In genomic region chr17:30809926-30810660, GRCm38 (mm10) we compare ENCODE assay signal across 19 mouse cellular contexts.
A peak's percentile ranks its signal among the peaks of the same experiment; 100 is the strongest.
DNase-seq lines count a peak whose midpoint lies in the region; ATAC-seq lines count a peak whose summit lies in the region.
"Had no signal": no experiment of that assay in that cellular context is flagged by ENCODE, and none has a peak within 500 bp of the region (broad histone marks: within the 10 kb centered on the region; RNA-seq: fewer than 3 reads in every experiment).

No protein-coding gene starts in this region.

- no peak overlapping the region for H3K9ac ChIP-seq in hindbrain, embryonic 16.5 days (ENCODE audit: low read depth, low read length)
- H3K9ac ChIP-seq: forebrain, embryonic 15.5 days; heart, embryonic 13.5 days; neural tube, embryonic 12.5 days had no signal

- H3K36me3 ChIP-seq in megakaryocyte, embryonic 14.5 days (replicated peaks; ENCODE audit: low read length): no peaks in the 10 kb centered on the region
- H3K36me3 ChIP-seq in hindbrain, embryonic 16.5 days (ENCODE audit: control insufficient read depth, insufficient read depth, low read length): no peaks in the 10 kb centered on the region
- H3K36me3 ChIP-seq: forebrain, embryonic 15.5 days; heart, embryonic 13.5 days; neural tube, embryonic 12.5 days had no signal

- no peaks in the 10 kb centered on the region for H3K9me3 ChIP-seq in megakaryocyte, embryonic 14.5 days
- H3K9me3 ChIP-seq in hindbrain, embryonic 16.5 days (ENCODE audit: control insufficient read depth, low read length): no peaks in the 10 kb centered on the region
- H3K9me3 ChIP-seq: forebrain, embryonic 15.5 days; heart, embryonic 13.5 days; neural tube, embryonic 12.5 days had no signal

- no peak for ATAC-seq in megakaryocyte, adult 5-6 weeks (ENCODE audit: poor library complexity, severe bottlenecking)
- no peak for ATAC-seq in hindbrain, embryonic 16.5 days
- ATAC-seq: forebrain, embryonic 15.5 days; intestine, postnatal 0 days had no signal

- WGBS in hindbrain, embryonic 16.5 days: 47% methylated on average over 16 of the region's 16 CpGs

- peak overlapping the region; percentile 16; the same call in 1 of the 2 replicates for H3K4me2 ChIP-seq in hindbrain, embryonic 16.5 days (ENCODE audit: low read length)
- H3K4me2 ChIP-seq: forebrain, embryonic 15.5 days; neural tube, embryonic 12.5 days had no signal

- peak overlapping the region; percentile 13 for H3K4me3 ChIP-seq in megakaryocyte, embryonic 14.5 days (replicated peaks)
- no peak overlapping the region for H3K4me3 ChIP-seq in hindbrain, embryonic 16.5 days (ENCODE audit: low read length)
- H3K4me3 ChIP-seq: forebrain, embryonic 15.5 days; neural tube, embryonic 12.5 days had no signal

- H3K27ac ChIP-seq in hindbrain, embryonic 16.5 days (ENCODE audit: low read depth, low read length): no peak overlapping the region
- H3K27ac ChIP-seq: forebrain, embryonic 15.5 days; heart, embryonic 13.5 days; neural tube, embryonic 12.5 days had no signal

- peaks cover 12% of the 10 kb centered on the region for H3K27me3 ChIP-seq in megakaryocyte, embryonic 14.5 days (replicated peaks)
- H3K27me3 ChIP-seq in hindbrain, embryonic 16.5 days (replicated peaks; ENCODE audit: control insufficient read depth, insufficient read depth, low read length): no peaks in the 10 kb centered on the region
- H3K27me3 ChIP-seq: forebrain, embryonic 15.5 days; heart, embryonic 13.5 days; neural tube, embryonic 12.5 days had no signal

- DNase-seq in cerebellum, postnatal 10 days: peak; percentile 77 to 78
- DNase-seq in cerebellum, adult 11 months: no peak
- DNase-seq in retina, postnatal 1 day: peak; percentile 53
- DNase-seq in right cerebral cortex, postnatal 4 days: no peak
- no peak for DNase-seq in spleen, adult 18-20 months
- DNase-seq: adrenal gland, adult 2 months; cerebellum, adult 8-10 months; heart, postnatal 36 days; kidney, postnatal 10 days; liver; lung, adult 18-20 months; thymus, postnatal 25 days had no signal

- no peaks in the 10 kb centered on the region for H3K4me1 ChIP-seq in megakaryocyte, embryonic 14.5 days
- peaks cover 16% of the 10 kb centered on the region for H3K4me1 ChIP-seq in hindbrain, embryonic 16.5 days (ENCODE audit: control insufficient read depth, insufficient read depth, low read depth, low read length)

Comparison
In these comparisons a context has a peak if more than half of its experiments do, and no peak if none do; other contexts are left out.
1. DNase-seq: peak in cerebellum, postnatal 10 days (2 of 2) and retina, postnatal 1 day (single experiment); none in cerebellum, adult 11 months (single experiment), right cerebral cortex, postnatal 4 days (single experiment) and spleen, adult 18-20 months (0 of 2).